Mouse (Mus musculus) megakaryocyte, embryonic 14.5 days (primary cell): ENCODE data around the gene Cnbd2.

ENCODE experiments used
- FLI1 ChIP-seq: IDR thresholded peaks from 2 replicates; pipeline ENCODE4 v1.6.1; 2012; ENCODE audit warnings: low read length, inconsistent platforms, mixed read lengths
- GATA1 ChIP-seq: IDR thresholded peaks from 3 replicates; pipeline ENCODE4 v1.6.1; 2012; ENCODE audit warnings: mixed read lengths, low read length, inconsistent platforms, borderline replicate concordance

DNA sequence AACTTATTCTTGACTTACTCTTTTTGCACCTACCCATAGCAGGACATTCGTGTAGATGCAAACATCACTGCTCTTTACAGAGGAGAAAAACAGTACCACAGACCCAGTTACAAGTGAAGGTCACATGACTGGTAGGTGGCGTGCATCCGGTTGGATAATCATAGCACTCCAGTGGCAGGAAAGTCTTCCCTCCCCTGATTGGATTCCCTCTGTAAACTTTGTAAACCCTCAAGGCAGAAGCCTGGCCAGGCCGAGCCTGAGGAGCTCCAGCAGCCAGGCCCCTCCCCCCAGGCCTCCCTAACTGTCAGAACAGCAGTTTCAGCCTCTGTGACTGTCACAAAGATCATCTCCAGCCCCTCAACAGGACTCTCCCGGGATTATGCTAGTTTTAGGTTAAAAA, 12.6 kb downstream of the Cnbd2 start:
- no peak for TF ChIP-seq GATA1
- no peak for TF ChIP-seq FLI1
